Mouse (Mus musculus) layer of hippocampus, adult 2 months (tissue): ENCODE measurements around the gene Fam104a. TPM values are rescaled to one million over a fixed set of nuclear protein-coding genes. Genes with fewer than 3 reads are reported as not detected.
A peak's percentile ranks its signal among the peaks of the same experiment; 100 is the strongest.

ENCODE experiments used
- DNase-seq, 2 experiments: peaks; one replicate each; pipeline ENCODE4 v3.0.0; 2022; ENCODE audit warnings: low spot score in 2 of 2
- H3K27ac ChIP-seq: fragments of 200-600 bp; 2 replicates; pipeline ENCODE4 v1.8.1; 2022
- H3K4me3 ChIP-seq: fragments of 200-600 bp; 2 replicates; pipeline ENCODE4 v1.8.1; 2022; ENCODE audit warnings: mild to moderate bottlenecking
- CTCF ChIP-seq: fragments of 200-600 bp; conservative IDR thresholded peaks from 2 replicates; pipeline ENCODE4 v1.8.1; 2022; ENCODE audit warnings: antibody characterized with exemption, mild to moderate bottlenecking, moderate library complexity
- total RNA-seq, 2 experiments: library from RNA; stranded (reverse); gene quantifications; 2 replicates each; pipeline ENCODE4 v1.2.3; 2021

The Fam104a gene
- total RNA-seq, 2 experiments from 2014 or later, result 26.4 to 29.1 TPM

DNA sequence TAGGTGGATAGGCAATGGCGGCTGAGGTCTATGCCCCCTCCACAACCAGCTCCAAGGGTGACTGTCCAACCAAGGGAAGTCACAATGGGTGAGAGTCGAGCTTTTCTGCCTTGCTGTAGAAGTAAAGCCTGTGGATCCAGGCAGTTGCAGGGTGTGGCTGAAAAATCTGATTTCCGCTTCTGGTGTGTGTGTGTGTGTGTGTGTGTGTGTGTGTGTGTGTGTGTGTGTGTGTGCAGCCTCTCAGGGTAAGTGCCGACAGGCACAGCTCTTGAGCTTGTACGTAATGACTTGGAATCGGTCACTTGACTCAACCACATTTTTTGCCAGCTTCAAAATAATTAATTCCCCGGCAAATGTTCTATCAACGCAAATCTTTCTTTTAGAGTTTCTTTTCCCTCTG, 52.7 kb downstream of the Fam104a start:
- no peak overlapping the region for H3K4me3 ChIP-seq
- H3K27ac ChIP-seq, result no peak overlapping the region
- DNase-seq, result no peak
- TF ChIP-seq CTCF, result no peak

DNA sequence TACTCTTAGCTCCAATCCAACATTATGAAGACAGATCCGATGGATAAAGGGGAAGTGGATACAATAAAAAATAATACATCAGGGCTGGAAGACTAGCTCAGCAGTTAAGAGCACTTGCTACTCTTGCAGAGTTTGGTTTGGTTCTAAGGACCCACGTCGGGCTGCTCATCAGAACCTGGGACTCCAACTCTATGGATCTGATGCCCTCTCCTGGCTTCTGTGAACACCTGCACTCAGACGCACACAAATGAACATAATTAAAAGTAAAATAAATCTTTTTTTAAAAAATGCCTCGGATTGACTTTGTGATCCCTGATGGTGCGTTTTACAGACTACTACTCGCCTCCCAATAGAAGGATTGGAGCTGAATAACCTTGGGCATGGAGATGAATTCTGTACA, 53.3 kb downstream of the Fam104a start:
- no peak overlapping the region for H3K4me3 ChIP-seq
- no peak overlapping the region for H3K27ac ChIP-seq
- peak; percentile 78 for TF ChIP-seq CTCF
- no peak for DNase-seq

DNA sequence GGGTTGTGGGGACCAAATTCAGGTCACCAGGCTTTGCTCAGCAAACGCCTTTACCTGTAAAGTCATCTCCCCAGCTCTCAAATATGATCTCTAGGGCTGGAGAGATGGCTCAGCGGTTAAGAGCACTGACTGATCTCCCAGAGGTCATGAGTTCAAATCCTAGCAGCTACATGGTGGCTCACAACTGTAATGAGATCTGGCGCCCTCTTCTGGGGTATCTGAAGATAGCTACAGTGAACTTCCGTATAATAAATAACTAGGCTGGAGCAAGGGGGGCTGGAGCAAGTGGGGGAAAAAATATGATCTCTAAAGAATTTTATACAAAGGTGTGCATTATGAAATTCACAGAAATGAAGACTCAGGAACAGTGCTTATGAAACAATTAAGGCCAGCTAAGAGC, 56.2 kb downstream of the Fam104a start:
- peak in 1 of 2 experiments; percentile 43 for DNase-seq
- no peak overlapping the region for H3K27ac ChIP-seq
- H3K4me3 ChIP-seq, result no peak overlapping the region
- peak; percentile 77 for TF ChIP-seq CTCF

DNA sequence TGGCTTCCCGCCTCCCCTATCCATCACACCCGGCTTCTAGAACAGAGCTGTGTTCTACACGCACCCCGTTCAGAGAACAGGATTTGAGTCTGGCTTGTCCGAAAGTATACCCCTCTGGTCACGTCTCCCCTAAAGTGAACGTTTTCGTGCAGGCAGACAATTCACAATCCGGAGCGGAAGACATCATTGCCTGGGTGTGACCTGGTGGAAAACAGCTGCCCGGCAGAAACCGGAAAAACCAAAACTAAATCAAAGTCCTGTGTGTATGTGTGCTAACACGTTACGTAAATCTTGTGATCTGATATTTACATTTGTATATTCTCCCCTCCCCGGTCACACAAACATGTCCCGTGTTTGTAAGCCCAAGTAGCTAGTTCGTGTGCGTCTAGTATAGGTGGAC, 58.5 kb downstream of the Fam104a start:
- Histone ChIP-seq H3K27ac (no peak overlapping the region), H3K4me3 (no peak overlapping the region)
- no peak for TF ChIP-seq CTCF
- no peak for DNase-seq

DNA sequence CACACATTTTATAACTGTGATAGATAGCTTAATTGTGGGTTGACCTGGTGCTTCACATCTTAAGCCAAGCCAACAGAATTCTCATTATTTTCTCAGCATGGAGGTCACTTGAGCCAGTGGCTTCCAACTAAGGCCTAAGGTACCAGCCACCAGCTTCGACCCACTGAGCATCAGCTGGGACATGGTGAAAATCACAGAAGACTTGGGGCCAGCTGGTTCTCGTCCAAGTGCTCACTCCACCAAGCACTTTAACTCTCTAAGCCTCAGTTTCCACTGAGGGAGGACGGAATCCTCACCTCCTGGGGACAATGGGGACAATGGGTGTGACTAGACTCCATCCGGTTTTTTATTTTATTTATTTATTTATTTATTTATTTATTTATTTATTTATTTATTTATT, 61.9 kb downstream of the Fam104a start:
- TF ChIP-seq CTCF, result no peak
- Histone ChIP-seq H3K4me3 (no peak overlapping the region), H3K27ac (no peak overlapping the region)
- no peak for DNase-seq

DNA sequence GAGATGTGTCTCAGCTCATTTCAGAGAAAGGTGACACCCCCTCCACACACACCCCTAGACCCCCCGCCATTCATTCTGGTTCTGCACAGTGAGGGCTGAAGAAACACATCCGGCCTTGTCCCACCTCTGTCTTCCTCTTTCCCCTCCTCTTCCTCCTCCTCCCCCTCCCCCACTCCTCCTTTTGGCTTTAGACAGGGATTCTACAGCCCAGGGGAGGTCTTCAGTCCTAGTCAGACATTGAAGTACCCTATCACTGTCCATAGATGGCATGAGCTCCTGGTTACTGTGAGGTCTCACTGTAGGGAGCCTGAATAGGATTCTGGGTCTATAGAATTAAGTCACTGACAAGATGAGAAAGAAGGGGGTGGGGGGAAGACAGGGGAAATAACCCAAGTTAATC, 63.0 kb downstream of the Fam104a start:
- TF ChIP-seq CTCF, result no peak
- no peak for DNase-seq
- Histone ChIP-seq H3K4me3 (peak overlapping the region; percentile 41; the same call in 1 of the 2 replicates), H3K27ac (no peak overlapping the region)

DNA sequence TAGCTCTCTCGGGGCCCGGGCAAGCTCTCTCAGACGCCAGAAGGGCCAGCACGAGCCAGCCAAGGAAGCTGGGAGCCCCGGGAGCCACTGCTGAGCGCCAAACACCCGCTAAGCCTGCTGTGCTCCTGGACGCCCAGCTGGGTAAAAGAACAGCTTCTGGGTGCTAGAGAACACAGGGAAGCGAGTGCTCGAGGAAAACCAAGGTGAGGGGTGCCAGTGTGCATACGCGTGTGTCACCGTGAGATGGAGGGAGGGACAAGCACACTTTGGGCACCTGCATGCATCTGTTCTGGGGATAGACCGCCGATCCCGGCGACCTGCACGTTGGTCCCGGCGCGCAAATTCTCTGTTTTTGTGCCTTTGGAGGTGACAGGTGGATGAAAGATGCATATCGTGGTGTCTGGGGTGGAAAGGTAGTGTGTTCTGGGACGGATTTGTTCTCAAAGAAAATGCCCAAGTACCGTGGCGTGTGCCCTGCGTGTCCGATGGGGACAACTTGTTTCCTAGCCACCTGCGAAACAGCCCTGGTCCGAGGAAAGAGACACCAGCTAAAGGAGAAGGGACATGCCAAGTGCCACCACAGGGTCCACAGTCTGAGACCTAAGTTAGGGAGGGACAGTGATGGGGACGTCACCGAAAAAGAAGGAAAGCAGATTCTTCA, 64.4 kb downstream of the Fam104a start:
- TF ChIP-seq CTCF, result no peak
- Histone ChIP-seq H3K27ac (peak overlapping the region; percentile 89), H3K4me3 (peak overlapping the region; percentile 71)
- DNase-seq, result no peak

DNA sequence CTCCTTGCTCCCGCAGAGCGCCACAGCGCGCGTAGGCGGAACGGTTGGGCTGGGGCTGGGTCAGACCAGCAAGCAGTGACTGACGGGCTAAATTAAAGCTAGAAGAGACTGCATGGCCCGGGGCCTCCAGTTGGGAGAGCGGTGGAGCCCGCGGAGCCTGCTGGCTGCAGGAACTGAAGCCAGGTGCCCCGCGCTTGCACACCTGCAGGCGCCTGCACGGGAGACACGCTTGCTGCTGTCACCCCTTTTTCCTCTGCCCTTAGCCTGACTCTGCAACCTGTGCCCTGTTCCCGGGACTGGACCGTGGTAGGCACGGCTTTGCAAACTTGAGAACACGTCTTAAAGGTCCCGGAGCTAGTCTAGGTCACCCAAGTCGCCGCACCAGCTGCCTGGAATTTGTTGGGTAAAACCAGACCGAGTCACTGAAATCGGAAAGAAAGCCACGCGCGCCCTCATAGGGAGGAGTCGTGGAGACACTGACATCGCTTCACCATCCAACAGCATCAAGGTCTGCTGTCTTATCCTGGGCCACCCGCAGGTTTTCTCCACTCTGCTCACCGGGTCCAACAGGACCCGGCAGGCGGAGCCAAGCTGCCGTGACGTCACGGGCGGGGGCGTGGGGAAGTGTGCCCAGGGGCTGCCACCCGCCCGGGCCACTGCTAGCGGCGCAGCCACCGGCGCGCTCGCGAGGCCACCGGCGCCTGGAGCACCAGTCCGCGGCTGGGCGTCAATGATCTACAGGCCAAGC, 65.1 kb downstream of the Fam104a start, which contains the start of gene Sstr2:
TSS of gene Sstr2 (plus strand) at position 671 of the 748 bp plus-strand sequence.
- Histone ChIP-seq H3K27ac (peak within 1 kb of the TSS; percentile 89), H3K4me3 (peak within 1 kb of the TSS; percentile 71)

DNA sequence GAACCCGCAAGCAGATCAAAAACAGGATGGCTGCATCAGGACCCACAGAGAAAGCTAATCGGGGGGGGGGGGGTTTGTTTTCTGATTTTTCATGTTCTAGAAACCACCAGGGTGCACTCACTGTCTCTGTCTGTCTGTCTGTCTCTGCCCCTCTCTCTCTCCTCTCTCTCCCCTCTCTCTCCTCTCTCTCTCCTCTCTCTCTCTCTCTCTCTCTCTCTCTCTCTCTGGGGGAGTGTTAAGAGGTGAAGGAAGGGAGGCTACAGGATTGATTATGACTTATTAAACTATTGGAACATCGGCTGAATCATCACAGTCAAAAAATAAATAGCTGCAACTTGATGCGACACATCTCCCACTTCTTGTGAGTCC, 65.7 kb downstream of the Fam104a start:
- H3K27ac ChIP-seq, result peak overlapping the region; percentile 89; the same call in 1 of the 2 replicates
- TF ChIP-seq CTCF, result no peak
- DNase-seq, result no peak
- peak overlapping the region; percentile 71; the same call in 1 of the 2 replicates for H3K4me3 ChIP-seq

More for the DNA sequence above, 65.1 kb downstream of the Fam104a start, which contains the start of gene Sstr2:
- peak; percentile 73 to 82 for DNase-seq
- TF ChIP-seq CTCF, result no peak

DNA sequence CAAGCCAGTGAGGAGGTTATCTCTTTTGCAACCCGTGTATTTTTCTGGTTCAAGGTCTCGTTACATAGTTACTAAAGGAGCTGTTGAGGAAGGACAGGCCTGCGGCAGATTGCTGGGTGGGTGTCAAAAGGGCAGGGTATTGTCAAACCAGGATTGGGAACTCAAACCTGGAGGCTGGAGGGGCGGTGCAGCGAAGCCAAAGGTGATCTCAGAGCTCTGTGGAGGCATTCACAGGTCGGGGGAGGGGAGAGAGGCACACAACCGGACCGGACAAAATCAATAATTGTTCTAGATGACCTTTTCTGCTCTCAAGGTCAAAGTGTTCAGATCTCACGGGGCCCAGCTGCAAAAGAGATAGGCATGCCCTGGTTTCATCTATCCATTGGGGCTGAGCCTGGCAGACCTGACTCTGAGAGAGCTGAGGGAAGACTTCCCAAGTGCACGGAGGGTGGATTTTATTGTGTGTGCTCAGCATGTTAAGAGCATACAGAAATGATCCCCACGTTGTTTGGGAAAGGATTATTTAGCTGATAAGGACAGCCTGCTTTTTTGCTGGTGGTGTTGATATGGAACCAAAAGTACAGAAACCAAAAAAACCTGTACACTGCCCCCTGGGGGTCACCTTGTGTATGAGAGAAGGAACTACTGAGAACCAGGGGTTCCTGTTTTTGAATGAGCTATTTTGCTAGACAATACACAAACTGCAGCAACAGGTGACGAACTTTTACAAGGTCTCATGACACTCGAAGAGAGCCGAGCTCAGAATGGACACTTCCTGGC, 66.6 kb downstream of the Fam104a start:
- TF ChIP-seq CTCF, result peak; percentile 84
- DNase-seq, result peak; percentile 62 to 79
- Histone ChIP-seq H3K27ac (no peak overlapping the region), H3K4me3 (no peak overlapping the region)

DNA sequence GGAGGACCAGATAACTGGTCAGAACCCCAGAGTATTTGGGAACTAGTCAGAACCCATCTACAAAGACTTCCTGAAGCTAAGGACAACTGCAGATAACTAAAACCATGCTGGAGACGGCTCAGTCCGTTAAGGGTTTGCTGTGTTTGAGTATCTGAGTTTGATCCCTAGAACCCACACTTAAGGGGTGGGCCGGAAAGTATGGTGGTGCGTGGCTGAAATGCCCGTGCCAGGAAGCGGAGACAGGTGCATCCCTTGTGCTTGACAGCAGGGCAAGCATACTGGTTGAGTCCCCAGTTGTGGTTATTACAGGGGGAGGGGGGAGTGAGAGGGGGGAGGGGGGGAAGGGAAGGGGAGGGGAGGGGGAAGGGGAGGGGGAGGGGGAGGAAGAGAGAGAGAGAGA, 69.5 kb downstream of the Fam104a start:
- DNase-seq, result no peak
- TF ChIP-seq CTCF, result no peak
- H3K27ac ChIP-seq, result no peak overlapping the region
- no peak overlapping the region for H3K4me3 ChIP-seq

DNA sequence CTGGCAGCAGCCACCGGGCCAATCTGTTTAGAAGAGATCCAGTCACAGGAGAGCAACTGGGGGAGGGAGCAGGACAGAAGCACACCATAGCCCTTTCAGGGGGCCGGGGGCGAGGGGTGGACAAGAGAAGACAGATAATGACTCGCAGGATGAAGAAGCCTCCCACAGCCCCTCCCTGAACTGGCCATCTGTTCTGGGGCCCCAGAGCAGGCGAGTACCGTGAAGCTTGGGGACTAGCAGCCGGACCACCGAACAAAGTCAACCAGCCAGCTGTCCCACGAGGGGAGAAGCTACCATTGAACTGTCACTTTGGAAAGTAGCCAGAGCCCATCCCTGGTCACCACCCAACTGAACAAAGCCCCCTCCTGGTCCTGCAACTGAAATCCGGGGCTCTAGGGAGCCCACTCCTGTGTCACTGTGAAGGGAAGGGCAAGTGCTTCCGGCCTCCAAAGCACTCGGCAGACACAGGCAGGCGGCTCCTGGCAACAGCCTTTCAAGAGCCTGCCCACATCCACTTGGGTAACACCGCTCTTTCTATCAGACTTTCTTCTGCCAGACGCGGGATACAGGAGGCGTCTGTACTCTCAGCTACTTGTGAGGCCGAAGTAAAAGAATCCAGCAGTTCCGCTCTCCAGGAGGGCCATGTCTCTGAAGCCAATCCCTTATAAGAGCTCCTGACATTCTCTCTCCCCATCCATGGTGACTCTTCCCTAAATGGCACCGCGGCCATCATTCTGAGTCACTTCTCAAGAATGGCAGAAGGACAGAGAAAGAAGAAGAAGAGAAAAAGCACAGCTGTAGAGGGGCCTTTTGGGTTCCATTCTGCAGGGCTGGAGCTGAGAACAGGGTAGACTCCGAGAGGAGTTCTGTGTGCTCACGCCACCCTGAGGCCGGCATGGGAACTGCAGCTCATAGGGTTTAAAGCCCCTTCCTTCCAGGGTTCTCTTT, 72.0 kb downstream of the Fam104a start:
- TF ChIP-seq CTCF, result peak; percentile 89
- DNase-seq, result peak; percentile 54 to 65
- H3K27ac ChIP-seq, result peak overlapping the region; percentile 51
- H3K4me3 ChIP-seq, result peak overlapping the region; percentile 6; the same call in 1 of the 2 replicates

Other genes starting within 250 kb of the Fam104a start
- gene Sstr2, start 64.8 kb downstream of the Fam104a start, total RNA-seq, result 10 to 100 TPM; 22.0 to 23.2 TPM
- gene Cog1, start 35.0 kb downstream of the Fam104a start, total RNA-seq, result 10 to 100 TPM; 59.5 to 63.2 TPM
- gene Slc39a11, start 34.1 kb downstream of the Fam104a start, total RNA-seq, result 10 to 100 TPM; 21.7 to 23.1 TPM
- gene D11Wsu47e, start 257 bp upstream of the Fam104a start, total RNA-seq, result 10 to 100 TPM; 13.2 to 16.2 TPM
- gene Cpsf4l, start 25.9 kb upstream of the Fam104a start, total RNA-seq, result not detected
- gene Cdc42ep4, start 67.7 kb upstream of the Fam104a start, total RNA-seq, result 10 to 100 TPM; 30.5 to 35.2 TPM